Mouse (Mus musculus): ENCODE measurements around the gene Kxd1.

DNA sequence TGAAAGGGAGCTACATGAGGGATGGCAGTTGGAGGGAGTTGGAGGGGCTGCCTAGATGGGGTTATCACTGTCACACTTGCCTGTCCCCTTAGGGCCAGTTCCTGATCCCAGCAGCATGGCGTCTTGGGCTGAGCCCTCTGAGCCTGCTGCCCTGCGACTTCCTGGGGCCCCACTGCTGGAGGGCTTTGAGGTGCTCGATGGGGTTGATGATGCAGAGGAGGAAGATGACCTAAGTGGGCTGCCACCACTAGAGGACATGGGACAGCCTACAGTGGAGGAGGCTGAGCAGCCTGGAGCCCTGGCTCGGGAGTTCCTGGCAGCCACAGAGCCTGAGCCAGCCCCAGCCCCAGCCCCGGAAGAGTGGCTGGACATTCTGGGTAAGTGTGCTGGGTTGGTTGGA, 1.5 kb upstream of the Kxd1 start:
- no peak for TF ChIP-seq CTCF (IDR thresholded peaks at IDR 0.05; ENCODE audit: low read depth, low read length)
- peak; percentile 73; the same call in 1 of the 2 replicates for TF ChIP-seq POLR2A (IDR thresholded peaks at IDR 0.05; ENCODE audit: extremely low read depth, insufficient read depth, low read length)
